9 mouse cellular contexts compared by ENCODE assay signal in the genomic region with DNA sequence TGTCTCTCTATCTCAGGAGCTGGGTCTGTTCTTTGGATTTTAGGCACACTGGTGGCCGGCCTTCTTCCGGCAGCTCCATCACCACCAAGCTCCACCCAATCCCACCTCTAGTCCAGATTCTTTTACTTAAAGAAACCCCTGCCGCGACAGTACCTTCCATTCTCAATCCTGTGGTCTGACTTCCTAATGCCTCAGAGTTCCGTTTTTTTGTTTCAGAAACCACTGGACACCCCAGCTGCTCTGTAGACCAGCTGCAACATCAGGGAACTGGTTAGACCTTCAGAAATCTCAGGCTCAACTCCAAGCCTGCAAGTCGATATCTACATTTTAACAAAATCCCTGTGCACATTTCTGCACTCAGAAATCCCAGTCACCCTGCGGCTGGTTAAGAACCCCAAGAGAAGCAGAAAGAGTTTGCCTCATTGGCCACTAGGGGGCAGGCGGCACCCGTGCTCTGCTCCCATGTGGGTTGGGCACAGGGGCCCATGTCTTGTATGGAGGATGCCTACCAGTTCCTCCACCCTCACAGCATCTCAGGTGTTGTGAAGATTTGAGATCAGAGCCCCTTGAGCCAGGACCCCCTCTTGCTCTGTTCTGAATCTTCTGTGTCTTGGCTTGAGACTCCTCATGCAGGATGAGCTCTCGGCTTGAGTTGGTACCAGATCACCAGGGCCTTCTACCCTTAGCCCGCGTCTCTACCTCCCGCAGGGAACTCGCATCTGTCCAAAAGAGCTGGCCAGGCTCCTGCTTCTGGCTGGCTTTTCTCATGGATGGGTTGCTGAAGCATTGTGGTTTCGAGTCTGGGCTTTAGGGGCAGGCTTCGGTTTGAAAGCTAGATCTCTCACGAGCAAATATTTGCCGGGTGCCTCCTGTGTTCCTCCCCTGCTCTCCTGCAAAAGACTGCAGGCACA.
A peak's percentile ranks its signal among the peaks of the same experiment; 100 is the strongest.
DNase-seq lines count a peak whose midpoint lies in the region; ATAC-seq and TF ChIP-seq lines count a peak whose summit lies in the region.
"Had no signal": no experiment of that assay in that cellular context is flagged by ENCODE, and none has a peak within 500 bp of the region (broad histone marks: within the 10 kb centered on the region; RNA-seq: fewer than 3 reads in every experiment).

No protein-coding gene starts in this region.

- no peak overlapping the region for H3K4me3 ChIP-seq in ES-Bruce4 (ENCODE audit: low read depth, low read length)
- H3K4me3 ChIP-seq in bone marrow macrophage, adult 2 months (ENCODE audit: insufficient read depth, low read length), result no peak overlapping the region
- H3K4me3 ChIP-seq in heart, embryonic 15.5 days, result no peak overlapping the region
- H3K4me3 ChIP-seq in lung, embryonic 16.5 days (ENCODE audit: low read length), result no peak overlapping the region
- H3K4me3 ChIP-seq: heart, embryonic 13.5 days had no signal

- no peak overlapping the region for H3K4me2 ChIP-seq in heart, embryonic 15.5 days
- H3K4me2 ChIP-seq in lung, embryonic 16.5 days (ENCODE audit: low read depth, low read length), result no peak overlapping the region
- H3K4me2 ChIP-seq: heart, embryonic 13.5 days had no signal

- no peaks in the 10 kb centered on the region for H3K27me3 ChIP-seq in ES-Bruce4 (ENCODE audit: control insufficient read depth, insufficient read depth, low read length, poor library complexity, severe bottlenecking)
- H3K27me3 ChIP-seq in heart, embryonic 15.5 days, result 0 out of 2 replicates have a peak, but pooled peaks cover 6% of the 10 kb centered on the region
- H3K27me3 ChIP-seq in lung, embryonic 16.5 days (ENCODE audit: control insufficient read depth, insufficient read depth, low read depth, low read length), result no peaks in the 10 kb centered on the region

- TF ChIP-seq CTCF in ES-Bruce4 (IDR thresholded peaks at IDR 0.05; ENCODE audit: low read depth, low read length), result peak; percentile 93
- TF ChIP-seq CTCF in bone marrow macrophage, adult 2 months (IDR thresholded peaks at IDR 0.05; ENCODE audit: low read depth, low read length), result peak; percentile 96

- H3K9me3 ChIP-seq in ES-Bruce4 (replicated peaks; ENCODE audit: control insufficient read depth, insufficient read depth, low read length, poor library complexity, severe bottlenecking), result no peaks in the 10 kb centered on the region
- H3K9me3 ChIP-seq in heart, embryonic 15.5 days (replicated peaks), result no peaks in the 10 kb centered on the region
- H3K9me3 ChIP-seq in lung, embryonic 16.5 days (ENCODE audit: control insufficient read depth, low read length), result peaks cover 8% of the 10 kb centered on the region

- 55% methylated on average over 18 of the region's 18 CpGs for WGBS in heart, embryonic 15.5 days
- WGBS in lung, embryonic 16.5 days, result 52% methylated on average over 18 of the region's 18 CpGs

- H3K9ac ChIP-seq in ES-Bruce4 (ENCODE audit: low read depth, poor library complexity, severe bottlenecking), result no peak overlapping the region
- no peak overlapping the region for H3K9ac ChIP-seq in heart, embryonic 15.5 days
- H3K9ac ChIP-seq in lung, embryonic 16.5 days (ENCODE audit: low read length), result no peak overlapping the region
- H3K9ac ChIP-seq: heart, embryonic 13.5 days had no signal

- TF ChIP-seq EP300 in ES-Bruce4 (IDR thresholded peaks at IDR 0.05; ENCODE audit: insufficient read depth, low read depth, low read length), result no peak

- peak; percentile 6 for DNase-seq in fibroblast of lung, adult 2 months (ENCODE audit: low read depth)
- peak; percentile 67 for DNase-seq in layer of hippocampus, adult 11-12 months (ENCODE audit: low spot score)
- peak; percentile 65 for DNase-seq in ovary, postnatal 14 days (ENCODE audit: low spot score)
- peak; percentile 68 for DNase-seq in thymus, postnatal 25 days

- no peak overlapping the region for H3K27ac ChIP-seq in ES-Bruce4 (ENCODE audit: insufficient read depth, low read length)
- no peak overlapping the region for H3K27ac ChIP-seq in bone marrow macrophage, adult 2 months (ENCODE audit: insufficient read depth, low read depth, low read length)
- H3K27ac ChIP-seq in heart, embryonic 15.5 days, result no peak overlapping the region
- H3K27ac ChIP-seq in lung, embryonic 16.5 days (ENCODE audit: low read length), result no peak overlapping the region
- H3K27ac ChIP-seq: heart, embryonic 13.5 days had no signal

- ATAC-seq in heart, embryonic 15.5 days (replicated peaks; ENCODE audit: insufficient number of reproducible peaks, insufficient read depth, low FRiP score, low read depth), result peak; percentile 65; the same call in 1 of the 2 replicates
- peak; percentile 69 for ATAC-seq in lung, embryonic 16.5 days (ENCODE audit: low read depth)

- no peak for TF ChIP-seq POLR2A in ES-Bruce4 (IDR thresholded peaks at IDR 0.05; ENCODE audit: insufficient read depth, low read length)
- TF ChIP-seq POLR2A in bone marrow macrophage, adult 2 months (IDR thresholded peaks at IDR 0.05; ENCODE audit: borderline replicate concordance, low read depth, low read length), result no peak

- H3K4me1 ChIP-seq in ES-Bruce4 (ENCODE audit: control insufficient read depth, insufficient read depth, low read length), result no peaks in the 10 kb centered on the region
- 0 out of 2 replicates have a peak, but pooled peaks cover 2% of the 10 kb centered on the region for H3K4me1 ChIP-seq in bone marrow macrophage, adult 2 months (ENCODE audit: control insufficient read depth, insufficient read depth, low read length)
- H3K4me1 ChIP-seq in heart, embryonic 15.5 days (replicated peaks), result no peaks in the 10 kb centered on the region
- no peaks in the 10 kb centered on the region; the same call in 1 of the 2 replicates for H3K4me1 ChIP-seq in lung, embryonic 16.5 days (replicated peaks; ENCODE audit: control insufficient read depth, insufficient read depth, low read length)

- no peaks in the 10 kb centered on the region for H3K36me3 ChIP-seq in ES-Bruce4 (ENCODE audit: control insufficient read depth, insufficient read depth, low read length, poor library complexity, severe bottlenecking)
- H3K36me3 ChIP-seq in heart, embryonic 15.5 days, result no peaks in the 10 kb centered on the region
- H3K36me3 ChIP-seq in lung, embryonic 16.5 days (ENCODE audit: control insufficient read depth, insufficient read depth, low read length), result no peaks in the 10 kb centered on the region
- H3K36me3 ChIP-seq: heart, embryonic 13.5 days had no signal

Comparison
In these comparisons a context has a peak if more than half of its experiments do, and no peak if none do; other contexts are left out.
1. DNase-seq: peak in every context shown above with its lines; median percentile 68 in thymus, postnatal 25 days; 67 in layer of hippocampus, adult 11-12 months; 65 in ovary, postnatal 14 days; 6 in fibroblast of lung, adult 2 months.